Mouse (Mus musculus) cerebellum, adult 11 months (tissue): Measurements from ENCODE around the gene Pds5b.
"Not testable (repeated sequence)": the region's sequence is repeated elsewhere in the genome, so short reads cannot be mapped to it uniquely, and the experiment has no call there.

Experiments used
- DNase-seq: peaks from one replicate; pipeline ENCODE4 v3.0.0; 2022

Pds5b gene

DNA sequence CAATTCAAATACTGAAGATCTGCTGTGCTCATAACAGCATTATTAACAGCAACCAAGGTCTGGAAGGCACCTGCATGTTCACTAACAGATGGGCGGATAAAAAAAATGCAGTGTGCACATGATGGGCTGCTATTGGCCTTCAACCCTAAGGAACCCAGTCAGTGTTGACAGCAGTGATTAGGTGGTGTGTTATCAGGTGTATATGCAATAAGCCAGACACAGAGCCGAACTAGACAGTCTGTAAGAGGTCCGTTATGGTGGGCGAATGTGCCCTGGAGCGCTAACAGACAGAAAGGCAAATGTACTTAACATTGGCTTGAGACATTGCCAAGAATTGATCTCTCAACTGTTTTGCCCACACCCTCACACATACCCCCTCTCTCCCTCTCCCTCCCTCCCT lies 156.0 kb downstream of the Pds5b start:
- DNase-seq, result no peak

DNA sequence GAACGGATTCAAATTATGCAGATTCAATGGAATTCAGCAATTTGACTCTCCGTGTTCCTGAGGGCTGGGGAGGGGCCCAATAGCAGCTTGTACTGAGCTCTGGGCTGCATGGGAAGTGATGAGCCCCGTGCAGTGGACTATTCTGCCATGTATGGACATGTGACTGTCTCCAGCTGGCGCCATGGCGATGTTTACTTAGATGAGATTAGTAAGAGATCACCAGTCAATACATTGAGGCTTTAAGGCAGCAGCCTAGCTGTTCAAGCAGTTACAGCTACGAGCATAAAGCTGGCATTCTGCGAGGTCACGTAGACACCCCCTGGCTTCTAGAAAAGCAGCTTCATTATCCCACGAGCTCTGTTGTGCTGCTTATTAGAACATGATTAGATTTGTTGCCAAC lies 157.2 kb downstream of the Pds5b start:
- DNase-seq, result no peak

DNA sequence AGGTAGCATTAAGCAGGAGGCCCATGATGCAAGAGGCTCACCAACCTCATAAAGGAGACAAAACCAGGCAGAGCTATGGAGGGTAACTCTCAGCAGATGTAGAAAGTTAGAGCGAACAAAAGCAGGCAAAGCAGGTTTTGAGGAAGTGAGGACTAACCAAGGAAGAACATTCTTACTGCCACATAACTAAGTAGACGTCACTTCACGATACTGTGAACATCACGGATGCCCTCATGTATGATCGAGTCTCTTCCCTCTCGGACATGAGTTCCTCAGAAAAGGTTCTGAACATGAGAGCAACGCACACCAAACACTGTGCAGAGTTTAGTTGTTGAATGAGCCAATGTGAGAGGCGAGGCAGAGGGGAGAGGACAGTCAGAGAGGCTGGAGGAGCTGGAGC lies 163.2 kb downstream of the Pds5b start:
- DNase-seq, result no peak

DNA sequence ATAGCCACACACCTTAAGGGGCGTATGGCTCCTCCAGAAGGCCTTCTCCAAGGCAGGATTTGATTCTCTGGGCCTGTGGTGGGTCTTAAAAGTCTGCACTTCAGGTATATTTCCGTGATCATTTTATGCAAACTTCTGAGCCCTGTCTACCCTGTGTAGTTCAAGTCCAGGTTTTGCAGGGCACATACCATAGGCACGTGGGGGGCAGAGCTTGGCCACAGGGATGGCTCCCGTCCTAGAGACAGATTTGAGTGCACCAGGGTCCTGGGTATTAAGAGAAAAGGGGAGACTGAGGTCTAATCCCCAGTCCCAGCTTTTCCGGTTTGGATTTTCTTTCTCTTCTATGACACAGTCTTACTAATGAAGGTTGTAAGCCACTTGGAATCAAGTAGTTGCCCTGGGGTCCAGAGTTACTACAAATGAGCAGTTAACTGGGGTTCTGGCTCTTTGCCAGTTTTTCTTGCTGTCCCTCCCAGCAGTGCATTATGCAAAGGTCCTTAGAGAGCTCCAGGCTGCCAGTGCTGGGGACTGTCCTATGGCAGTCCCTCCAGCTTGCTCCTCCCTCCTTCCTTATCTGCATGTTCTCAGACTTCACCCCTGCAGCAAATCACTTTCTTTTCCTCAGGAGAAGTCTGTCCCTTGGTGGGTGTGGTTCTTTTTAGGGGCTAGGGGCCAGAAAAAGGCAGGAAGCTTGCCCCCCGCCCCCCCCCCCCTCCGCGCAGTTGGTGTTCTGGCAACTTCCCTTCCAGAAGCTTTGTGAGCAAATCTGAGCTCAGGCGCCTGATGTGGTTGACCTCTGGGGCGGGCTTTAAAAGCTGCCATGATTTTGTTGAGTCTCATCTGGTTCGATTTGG lies 166.4 kb downstream of the Pds5b start:
- DNase-seq, result no peak

DNA sequence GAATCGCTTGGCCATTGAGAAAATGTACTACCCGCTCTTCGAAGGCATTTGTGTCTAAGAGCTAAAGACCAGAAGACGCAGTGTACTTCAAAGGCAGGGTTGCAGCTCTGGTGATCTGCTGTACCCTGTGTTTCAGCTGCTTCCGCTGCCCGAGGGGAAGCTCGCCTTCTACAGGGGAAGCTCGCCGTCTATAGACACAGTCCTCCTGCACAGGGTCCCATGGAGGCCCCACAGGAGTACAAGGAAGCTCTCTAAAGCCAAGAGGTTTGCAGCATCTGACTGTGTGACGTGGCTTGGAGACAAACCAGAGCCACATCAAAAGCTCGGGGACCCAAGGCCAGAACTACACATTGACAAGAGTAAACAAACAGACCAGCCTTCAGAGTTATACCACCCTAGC lies 167.1 kb downstream of the Pds5b start:
- DNase-seq, result no peak

DNA sequence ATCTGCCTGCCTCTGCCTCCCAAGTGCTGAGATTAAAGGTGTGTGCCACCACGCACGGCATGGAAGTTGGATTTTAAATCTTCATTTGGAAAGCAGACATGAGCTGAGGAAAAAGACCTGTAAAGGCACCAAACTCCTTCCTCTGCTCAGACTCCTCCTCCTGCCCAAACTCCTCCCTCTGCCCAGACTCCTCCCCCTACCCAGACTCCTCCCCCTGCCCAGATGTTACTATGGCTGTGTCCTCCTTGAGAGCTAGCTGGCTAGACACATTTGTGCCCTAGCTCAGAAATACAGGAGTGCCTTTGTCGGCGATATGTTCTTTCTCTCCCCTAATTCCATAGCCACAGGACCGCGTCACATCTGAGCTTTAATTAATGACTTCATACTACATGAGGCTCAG lies 172.4 kb downstream of the Pds5b start:
- no peak for DNase-seq

DNA sequence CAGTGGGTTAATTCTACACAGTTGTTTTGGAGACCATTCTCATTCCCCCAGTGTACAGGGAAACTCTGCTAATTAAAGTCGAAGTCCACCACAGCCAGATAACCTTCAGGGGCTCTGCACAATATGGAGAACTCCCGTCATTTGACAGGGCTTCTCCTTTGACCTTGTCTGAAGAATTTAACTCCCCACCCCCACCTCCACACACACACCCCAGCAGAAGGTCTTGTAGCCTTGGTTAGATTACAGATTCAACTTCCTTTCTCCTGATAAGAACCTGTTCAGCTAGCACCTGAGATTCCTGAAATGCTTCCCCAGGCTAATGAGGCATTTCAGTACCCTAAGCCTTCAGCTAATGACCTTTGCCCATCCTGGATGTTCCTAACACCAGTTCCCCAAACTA lies 177.3 kb downstream of the Pds5b start:
- no peak for DNase-seq

DNA sequence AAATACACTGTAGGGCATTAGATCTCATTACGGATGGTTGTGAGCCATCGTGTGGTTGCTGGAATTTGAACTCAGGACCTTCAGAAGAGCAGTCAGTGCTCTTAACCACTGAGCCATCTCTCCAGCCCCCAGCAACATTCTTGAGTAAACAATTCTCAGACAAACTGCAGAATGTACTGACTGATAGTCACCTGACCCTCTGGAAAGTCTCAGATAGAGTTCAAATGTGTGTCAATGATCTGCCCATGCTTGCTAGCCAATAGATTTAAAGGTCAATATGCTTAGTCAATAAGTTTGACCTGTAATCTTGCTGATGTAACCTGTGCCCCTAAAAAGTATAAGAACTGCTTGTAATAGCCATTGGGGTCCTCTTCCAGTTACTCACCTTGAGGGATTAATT lies 178.6 kb downstream of the Pds5b start:
- DNase-seq, result not testable (repeated sequence)

DNA sequence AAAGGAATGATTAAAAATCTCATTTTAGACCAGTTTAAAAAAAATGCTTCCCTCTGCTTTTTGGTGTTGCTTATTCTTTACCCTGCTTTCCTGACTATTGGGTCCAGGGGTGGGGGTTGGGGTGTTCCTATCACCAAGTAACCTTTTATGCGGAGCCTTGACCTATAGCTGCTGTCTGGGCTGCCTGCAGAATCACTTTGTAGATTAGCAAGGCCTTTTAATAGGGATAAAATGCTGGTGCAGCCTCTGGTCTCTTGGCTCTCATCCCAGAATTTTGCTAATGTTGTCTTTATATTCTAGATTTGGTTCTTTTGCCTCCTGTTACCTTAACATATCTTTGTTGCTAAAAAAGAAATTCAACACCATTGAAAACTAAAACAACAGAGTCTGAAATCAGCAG lies 181.0 kb downstream of the Pds5b start:
- DNase-seq, result no peak

DNA sequence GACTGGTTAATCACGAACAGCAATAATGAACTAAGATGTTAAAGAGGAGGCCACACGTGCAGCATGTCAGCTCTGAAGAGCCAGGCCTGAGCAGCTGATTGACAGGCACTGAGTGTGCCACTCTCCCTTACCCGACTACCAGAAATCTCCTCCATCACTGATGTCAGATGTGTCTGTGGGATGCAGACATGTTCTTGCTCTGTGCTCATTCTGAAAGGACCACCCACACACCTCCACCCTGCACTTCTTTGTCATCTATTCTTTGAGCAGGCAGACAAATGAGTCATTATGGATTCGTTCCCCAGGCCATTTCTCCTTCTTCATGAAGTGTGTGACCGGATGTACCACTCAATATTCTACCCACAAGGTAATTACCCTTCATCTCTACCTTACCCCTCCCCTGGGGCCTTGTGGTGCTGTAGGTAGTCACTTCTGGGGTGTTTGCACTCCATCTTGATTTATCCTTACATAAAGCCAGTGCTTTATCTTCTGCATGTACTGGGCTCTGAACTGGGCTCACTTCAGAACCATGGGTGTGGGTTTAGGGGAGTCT lies 186.2 kb downstream of the Pds5b start:
- no peak for DNase-seq
